Mouse (Mus musculus) adrenal gland, postnatal 25 days (tissue): ENCODE measurements around the gene Cd276. TPM values are rescaled to one million over a fixed set of nuclear protein-coding genes. Genes with fewer than 3 reads are reported as not detected.
A peak's percentile ranks its signal among the peaks of the same experiment; 100 is the strongest.

Source experiments
- DNase-seq: peaks from one replicate; pipeline ENCODE4 v3.0.0; 2021; ENCODE audit warnings: mixed read lengths
- total RNA-seq: library from RNA; stranded (reverse); gene quantifications from 2 replicates; pipeline ENCODE4 v1.2.3, GENCODE M21; 2021

Cd276 gene
- total RNA-seq, 1 experiment from 2014 or later = 18.3 TPM

GRCm38 (mm10) chr9:58550928-58551327, 4.3 kb downstream of the Cd276 start:
- no peak for DNase-seq

- no peak for DNase-seq
Measured at GRCm38 (mm10) chr9:58549694-58550093, 5.5 kb downstream of the Cd276 start.

- no peak for DNase-seq
Measured at GRCm38 (mm10) chr9:58548897-58549296, 6.3 kb downstream of the Cd276 start.

GRCm38 (mm10) chr9:58546630-58547360, 8.4 kb downstream of the Cd276 start:
- peak; percentile 38 for DNase-seq

DNA sequence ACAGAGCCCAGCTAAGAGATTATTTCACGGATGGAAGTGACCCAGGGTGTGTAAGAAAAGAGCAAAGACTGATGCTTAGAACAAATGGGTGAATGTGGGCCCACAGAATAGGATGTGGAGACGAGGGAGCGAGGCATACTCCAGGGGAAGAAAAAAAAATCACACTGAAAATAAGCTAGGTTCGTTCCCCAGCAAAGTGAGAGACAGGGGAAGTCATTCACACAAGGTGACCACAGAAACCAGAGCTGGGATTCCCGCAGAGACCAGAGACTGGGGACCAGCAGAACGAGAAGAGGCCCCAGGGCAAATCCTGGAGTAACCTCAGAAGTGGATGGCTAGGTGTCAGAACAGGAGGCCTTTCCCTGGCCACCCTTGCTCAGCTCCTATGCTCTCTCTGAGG, 9.8 kb downstream of the Cd276 start:
- no peak for DNase-seq

- DNase-seq = no peak
Measured at GRCm38 (mm10) chr9:58544879-58545324, 10.3 kb downstream of the Cd276 start.

DNA sequence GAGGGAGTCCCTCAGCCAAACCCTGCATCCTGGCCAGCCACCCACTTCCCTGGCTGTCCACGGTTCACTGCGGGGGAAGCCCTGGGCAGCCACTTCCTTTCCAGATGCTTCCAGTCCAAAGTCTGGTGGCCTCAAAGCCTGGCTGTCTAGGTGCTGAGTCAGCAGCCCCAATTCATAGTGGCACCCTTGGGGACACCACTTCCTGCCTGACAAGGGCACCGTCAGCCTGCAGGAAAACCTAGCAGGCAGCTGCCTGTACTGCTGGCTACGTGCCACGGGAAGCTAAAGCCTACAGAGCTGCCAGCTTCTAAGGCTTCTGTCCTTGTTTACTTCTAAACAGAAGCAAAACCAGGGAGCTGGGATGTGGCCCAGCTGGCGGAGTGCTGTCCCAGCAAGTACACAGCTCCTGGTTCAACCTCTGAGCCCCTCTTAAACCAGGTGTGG, 13.3 kb downstream of the Cd276 start:
- peak; percentile 87 for DNase-seq

- peak; percentile 34 for DNase-seq
Measured at GRCm38 (mm10) chr9:58539886-58540285, 15.4 kb downstream of the Cd276 start.

DNA sequence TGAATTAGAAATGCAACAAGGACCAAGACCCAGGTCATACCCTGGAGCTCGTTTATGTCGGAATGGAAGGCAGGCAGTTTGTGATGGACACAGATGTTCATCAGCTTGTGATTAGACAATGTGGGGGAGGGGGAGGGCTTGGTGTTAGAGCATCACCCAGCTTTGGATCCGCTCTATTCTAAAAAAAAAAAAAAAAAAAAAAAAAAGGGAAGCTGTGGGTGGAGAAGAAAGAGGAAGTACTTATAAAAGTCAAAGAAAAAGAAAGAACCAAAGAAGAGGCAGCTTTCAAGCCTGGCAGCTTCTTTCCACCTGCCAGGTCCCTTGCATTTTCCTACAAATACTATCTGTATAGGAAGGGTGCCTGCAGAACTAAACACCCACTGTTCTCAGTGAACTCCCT, 17.5 kb downstream of the Cd276 start:
- DNase-seq = no peak

- DNase-seq = no peak
Measured at GRCm38 (mm10) chr9:58535447-58536134, 19.6 kb downstream of the Cd276 start.

DNA sequence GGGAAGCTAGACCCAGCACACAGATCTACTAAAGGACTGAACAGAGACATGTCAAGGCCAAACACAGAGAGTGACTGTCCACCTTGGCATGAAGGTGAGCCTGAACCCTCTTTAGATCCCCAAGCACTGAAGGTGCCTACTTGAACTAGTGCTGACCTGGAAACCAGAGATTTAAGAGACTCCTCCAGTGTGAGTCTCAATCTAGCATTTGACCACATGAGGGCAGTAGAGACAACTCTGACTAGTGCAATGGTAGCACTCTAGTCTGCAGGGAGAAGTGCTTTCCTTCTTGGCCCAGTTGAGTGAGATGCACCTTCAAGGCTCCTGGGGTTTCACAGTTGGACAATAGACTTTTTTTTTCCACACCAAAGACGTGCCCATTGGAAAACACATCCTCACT, 20.5 kb downstream of the Cd276 start:
- DNase-seq = no peak

- no peak for DNase-seq
Measured at GRCm38 (mm10) chr9:58533322-58533721, 21.9 kb downstream of the Cd276 start.

- DNase-seq = no peak
Measured at GRCm38 (mm10) chr9:58532236-58532635, 23.0 kb downstream of the Cd276 start.

- no peak for DNase-seq
Measured at GRCm38 (mm10) chr9:58530407-58530806, 24.8 kb downstream of the Cd276 start.

DNA sequence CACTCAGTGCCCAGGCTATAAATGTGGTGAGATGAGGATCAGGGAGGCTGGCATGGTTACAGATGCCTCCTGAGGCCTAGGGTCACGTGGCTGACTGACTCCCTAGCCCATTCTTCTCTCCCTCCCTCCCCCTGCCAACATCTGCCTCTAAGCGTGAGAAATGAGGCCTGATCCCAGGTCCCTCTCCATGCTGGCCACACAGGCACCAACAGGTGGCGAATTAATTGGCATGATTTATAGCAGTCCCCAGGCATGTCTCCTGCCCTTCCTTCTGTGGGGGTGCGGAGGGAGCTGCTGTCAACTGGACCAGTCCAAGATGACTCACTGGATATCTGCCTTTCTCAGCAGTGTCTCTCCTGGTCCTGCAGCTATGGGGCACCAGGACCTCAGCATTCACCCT, 27.4 kb downstream of the Cd276 start:
- DNase-seq = no peak

- DNase-seq = no peak
Measured at GRCm38 (mm10) chr9:58525108-58525507, 30.1 kb downstream of the Cd276 start.

DNA sequence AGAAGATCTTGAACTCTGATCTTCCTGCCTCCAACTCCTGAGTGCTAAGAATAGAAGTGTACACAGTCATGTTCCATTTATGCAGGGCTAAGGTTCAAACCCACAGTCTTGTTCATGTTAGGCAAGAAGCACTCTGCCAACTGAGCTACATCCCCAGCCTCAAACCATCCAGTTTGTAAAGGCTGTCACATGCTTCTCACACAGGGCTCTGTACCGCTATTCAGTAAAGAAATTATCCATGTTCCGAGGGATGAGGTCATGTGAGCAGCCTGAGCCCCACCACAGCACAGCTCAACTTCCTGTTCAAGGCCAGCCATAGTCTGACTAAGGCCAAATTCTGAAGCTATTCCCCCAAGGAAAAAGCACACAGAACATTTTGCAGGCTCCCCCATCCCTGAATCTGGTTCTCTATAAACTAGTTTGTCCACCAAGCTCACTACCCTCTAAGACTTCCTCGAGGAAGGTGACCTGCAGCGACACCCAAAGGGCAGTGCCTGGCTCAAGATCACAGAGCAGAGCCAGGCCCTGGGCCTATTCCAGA, 33.3 kb downstream of the Cd276 start:
- no peak for DNase-seq

DNA sequence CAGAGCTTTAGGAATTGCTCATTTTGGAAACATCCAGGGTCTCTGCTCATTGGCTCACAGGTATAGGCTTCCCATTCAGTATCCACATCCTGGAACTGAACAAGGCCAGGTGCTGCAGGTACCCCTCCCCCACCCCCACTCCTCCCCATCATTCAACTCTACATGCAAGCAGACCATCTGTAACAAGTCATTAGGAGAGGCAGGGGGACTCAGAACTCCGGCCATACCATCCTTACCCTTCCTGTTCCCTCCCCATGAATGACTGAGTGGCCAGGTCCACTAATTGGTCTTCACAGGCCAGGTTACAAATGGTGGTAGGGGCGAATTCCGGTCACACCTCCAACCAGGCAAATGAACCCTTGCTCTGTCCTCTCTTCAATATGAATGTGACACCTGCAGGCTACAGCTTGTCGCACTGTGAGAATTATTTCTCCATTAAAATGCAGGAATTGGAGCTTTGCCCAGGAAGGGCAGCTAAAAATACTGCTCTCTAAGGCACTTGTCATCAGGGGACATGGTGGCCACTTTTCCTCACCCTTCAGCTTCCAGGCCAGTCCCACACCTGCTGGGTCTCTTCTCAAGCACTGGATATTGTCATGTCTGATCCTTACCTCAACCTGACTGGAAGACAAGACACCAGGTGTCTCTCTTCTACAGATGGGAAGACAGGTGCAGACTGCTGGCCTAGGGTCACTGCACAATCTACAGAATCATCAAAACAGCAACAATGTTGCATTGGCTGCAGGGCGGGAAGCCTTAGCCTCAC, 34.2 kb downstream of the Cd276 start:
- DNase-seq = no peak

- no peak for DNase-seq
Measured at GRCm38 (mm10) chr9:58519953-58520352, 35.3 kb downstream of the Cd276 start.

DNA sequence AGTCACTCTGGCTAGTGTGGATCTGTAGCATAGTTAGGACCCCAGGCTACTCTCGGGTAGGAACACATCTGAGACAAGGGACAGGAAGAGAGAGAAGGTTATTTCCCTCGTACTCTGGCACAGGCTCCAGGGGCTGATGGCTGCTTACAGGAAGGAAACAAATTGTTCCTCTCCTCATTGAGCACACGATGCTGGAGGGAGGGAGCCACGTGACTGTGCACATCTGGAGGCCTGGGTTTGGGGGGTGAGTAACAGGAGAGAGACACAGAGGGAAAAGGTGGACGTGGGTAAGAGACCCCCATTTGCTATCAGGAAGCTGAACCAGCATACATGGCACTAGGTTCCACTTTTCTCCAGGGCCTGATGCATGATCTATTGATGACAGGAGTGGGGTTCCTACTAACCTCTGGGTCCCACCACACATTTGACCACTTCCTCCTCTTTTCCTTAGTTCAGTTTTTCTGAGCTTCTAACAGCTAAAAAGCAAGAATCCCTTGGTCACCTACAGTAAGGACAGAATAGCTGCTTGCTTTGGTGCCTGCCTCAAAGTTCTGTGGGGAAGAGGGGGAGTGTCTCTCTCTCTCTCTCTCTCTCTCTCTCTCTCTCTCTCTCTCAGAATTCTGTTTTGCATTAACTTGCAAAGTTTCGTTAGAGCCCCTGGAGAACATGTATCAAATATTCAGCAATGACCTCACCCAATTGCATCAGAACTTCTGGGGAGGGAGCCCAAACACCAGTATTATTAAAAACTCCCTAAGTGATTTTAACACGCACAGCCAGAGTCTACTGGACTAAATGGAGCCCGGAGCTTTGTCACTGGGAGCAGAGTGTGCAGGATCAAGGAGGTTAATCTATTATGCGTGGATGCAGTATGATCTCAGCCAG, 37.1 kb downstream of the Cd276 start:
- DNase-seq = no peak

DNA sequence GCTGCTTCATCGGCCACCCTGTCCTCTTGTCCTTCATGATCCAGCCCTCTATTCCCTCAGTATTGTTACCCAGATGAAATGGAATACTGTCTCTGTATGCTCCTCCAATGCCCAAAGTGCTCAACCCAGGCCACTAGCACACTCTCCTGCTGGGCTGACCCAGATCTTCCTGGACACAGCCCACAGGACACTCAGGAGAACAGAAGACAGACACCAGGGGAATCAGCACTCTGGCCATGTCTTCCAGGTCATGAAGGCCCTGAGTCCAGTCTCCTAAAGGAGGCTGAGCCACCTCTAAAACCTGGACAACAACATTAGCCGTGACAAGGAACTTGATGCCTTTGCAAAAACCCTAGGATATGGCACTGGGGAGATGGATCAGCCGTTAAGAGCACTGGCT, 38.8 kb downstream of the Cd276 start:
- no peak for DNase-seq

DNA sequence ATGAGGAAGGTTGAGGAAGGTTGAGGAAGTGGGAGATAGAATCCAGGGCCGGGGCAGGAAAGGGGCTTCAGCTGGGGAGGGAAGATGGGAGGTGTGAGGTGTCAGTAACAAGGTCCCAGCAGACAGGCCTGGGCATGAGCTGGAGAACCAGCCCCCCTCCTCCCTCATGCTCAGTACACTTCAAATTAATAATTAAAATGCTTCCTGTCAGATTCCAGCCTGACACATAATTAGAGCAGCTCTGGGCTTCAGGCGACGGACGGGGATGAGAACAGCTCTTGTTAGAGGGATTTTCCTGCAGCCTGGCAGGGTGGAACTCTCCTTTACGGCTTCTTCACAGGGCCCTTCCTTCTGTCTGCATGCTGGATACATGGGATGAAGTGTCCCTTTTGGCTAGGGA, 41.5 kb downstream of the Cd276 start:
- no peak for DNase-seq
